Mouse (Mus musculus) ovary, postnatal 14 days (tissue): ENCODE measurements around the gene Rnase2b.
A peak's percentile ranks its signal among the peaks of the same experiment; 100 is the strongest.
"Not testable (repeated sequence)": the region's sequence is repeated elsewhere in the genome, so short reads cannot be mapped to it uniquely, and the experiment has no call there.

Experiments used
- DNase-seq: peaks from one replicate; pipeline ENCODE4 v3.0.0; 2022; ENCODE audit warnings: low spot score

Rnase2b gene

GRCm38 (mm10) chr14:51152249-51152870 lies 9.7 kb upstream of the Rnase2b start:
- no peak for DNase-seq

- no peak for DNase-seq
These were observed 5.9 kb upstream of the Rnase2b start for GRCm38 (mm10) chr14:51156056-51156735.

DNA sequence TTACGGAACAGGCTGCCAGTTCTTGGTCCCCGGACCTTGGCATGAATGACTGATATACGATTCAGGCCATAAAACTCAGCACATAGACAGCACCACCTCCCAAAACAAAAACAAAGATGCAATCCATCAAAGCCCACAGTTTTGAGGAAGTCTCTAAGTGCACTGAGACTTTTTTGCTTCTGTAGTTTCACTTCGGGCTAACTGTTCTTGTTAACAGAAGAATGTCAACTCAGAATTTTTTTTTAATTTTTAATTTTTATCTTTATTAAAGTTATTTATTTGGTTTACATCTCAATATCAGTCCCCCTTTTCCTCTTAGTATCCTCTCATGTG lies 5.4 kb upstream of the Rnase2b start:
- no peak for DNase-seq

DNA sequence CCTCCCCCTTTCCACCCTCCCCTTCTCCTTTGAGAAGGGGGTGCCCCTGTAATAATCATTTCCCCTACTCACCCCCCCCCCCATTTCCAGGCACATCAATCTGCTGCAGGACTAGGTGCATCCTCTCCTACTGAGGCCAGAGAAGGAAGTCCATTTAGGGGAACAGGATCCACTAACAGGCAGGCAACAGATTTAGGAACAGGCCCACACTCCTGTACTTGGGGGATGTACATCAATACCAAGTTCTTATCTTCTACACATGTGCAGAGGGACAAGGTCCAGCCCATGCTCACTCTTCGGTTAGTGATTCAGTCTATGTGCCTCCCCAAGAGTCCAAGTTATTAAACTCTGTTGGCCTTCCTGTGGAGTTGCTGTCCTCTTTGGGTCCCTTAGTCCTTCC lies 5.0 kb upstream of the Rnase2b start:
- no peak for DNase-seq

DNA sequence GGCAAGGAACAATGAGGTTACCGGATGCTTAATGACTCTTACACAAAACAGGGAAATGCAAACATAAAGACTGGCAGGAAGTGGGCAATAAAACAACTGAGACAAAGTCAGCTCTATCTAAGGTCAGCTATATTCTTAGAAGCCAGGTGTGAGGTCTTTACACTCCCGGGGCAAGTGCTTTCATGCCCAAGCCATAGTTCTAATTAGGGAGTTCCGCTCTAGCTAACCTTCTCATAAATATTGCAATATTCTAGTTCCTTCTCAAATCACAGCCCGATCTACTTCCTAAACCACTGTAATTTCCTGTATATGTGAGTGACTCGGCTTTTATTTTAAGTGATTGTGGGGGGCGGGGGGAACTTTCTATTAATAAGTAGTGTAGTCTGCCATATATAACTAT lies 1.3 kb downstream of the Rnase2b start:
- not testable (repeated sequence) for DNase-seq

DNA sequence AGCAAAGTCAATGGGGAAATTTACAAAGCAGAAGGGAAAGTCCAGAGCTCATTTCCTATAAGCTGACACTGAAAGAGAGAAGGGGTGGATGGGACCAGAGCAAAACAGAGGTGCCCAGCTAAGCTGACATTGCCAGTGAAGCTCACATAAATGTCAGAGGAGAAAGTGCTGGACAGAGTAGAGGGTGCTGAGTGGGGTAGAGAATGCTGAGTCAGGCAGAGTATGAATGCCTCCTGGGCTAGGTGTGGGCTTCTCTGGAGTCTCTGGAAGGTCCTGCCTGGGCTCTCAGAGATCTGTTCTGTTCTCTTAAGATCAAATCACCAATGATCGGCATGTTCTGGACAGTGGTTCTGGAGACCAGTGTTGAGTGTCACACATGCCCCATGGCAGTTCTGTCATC lies 3.4 kb downstream of the Rnase2b start:
- DNase-seq = no peak

DNA sequence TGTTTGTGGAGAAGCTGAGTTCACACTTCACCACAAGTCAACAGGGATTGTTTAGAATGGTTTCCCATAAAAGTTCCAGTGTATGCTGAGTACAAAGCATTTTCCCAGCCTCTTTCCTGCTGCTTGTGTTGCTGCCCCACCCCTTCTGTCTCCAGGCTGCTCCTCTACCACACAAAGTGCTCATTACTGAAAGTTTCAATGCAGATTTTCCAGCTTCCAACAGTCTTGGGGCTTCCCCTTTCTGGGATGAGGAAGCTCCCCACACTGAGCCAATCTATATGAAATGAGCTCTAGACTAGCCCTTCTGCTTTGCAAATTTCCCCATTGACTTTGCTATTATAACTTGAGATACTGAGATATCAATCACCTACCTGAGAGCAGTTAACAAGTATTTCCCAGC lies 4.0 kb downstream of the Rnase2b start:
- no peak for DNase-seq

DNA sequence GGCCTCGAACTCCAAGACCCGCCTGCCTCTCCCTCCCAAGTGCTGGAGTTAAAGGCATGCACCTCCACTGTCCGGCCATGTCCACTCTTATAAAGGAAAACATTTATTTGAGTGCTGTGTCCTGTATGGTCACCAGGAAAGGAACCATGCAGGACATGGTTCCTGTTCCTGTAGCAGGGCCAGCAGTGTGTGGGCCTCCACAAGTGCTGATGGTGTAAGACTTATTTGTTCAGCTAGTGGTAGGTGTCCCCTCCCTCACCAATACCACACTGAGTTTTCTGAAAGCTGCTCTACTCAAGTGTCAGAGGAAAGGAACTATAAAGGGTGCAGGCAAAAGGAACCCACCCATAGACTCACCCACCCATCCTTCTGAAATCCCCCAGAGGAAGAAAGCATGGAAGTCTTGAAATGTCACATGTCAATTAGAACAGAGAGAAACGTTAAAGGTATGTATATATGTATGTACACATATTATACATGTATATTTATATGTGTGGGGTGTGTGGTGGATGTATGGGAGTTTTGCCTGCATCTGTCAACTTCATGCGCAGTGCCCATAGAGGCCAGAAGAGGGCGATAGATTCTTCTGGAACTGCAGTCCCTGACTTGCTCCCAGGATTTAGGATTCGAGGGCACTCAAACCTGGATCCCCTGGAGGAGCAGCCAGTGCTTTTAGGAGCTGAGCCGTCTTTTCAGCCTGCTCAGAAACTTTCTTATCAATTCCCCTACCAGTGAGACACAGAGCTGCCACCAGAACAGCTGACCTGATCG lies 10.2 kb downstream of the Rnase2b start:
- peak; percentile 18 for DNase-seq

GRCm38 (mm10) chr14:51172947-51173346 lies 10.9 kb downstream of the Rnase2b start:
- DNase-seq = not testable (repeated sequence)

GRCm38 (mm10) chr14:51173843-51174242 lies 11.8 kb downstream of the Rnase2b start:
- DNase-seq = no peak

GRCm38 (mm10) chr14:51181051-51181450 lies 19.0 kb downstream of the Rnase2b start:
- not testable (repeated sequence) for DNase-seq

- DNase-seq = no peak
These were observed 33.6 kb downstream of the Rnase2b start for GRCm38 (mm10) chr14:51195681-51196080.

DNA sequence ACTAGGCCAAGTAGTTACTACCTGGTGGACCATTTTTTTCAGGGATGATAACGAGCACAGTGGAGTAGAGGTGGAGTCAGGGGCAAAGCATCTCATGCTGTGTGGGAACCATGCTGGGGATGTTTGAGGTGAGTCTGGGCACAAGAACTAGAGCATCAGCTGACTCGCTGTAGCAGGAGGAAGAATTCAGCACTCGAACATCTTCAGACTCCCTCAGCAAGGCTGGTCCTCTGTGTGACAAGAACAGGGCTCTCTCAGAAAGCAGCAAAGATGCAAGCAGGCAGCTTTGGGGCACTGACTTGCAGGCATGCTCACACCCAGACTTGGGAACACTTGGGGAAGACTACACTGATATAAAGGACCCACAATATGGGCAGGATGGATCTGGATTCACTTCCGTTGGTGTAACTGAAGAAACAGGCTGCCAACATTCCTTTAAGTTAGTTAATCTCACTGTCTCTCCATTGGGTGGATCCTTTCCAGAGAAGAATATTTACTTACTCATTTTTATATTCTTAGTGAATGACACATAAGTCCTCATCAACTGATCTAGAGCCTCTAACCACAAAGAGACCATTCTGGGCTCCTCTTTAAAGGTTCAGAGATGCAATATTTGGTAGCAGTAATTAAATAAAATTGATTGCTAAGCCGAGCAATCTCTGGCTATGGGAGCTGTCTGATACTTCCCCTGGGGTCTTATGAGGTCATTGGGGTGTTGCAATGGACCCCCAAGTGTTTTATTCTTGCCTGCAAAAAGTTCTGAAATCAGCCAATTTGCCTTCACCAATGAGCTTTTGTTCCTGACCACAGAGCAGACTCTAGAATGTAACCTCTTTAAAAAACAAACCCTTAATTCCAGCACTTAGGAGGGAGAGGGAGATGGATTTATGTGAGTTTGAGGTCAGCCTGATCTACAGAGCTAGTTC lies 37.3 kb downstream of the Rnase2b start, which contains the start of gene Ang2:
TSS of gene Ang2 (minus strand) at position 51 of the 926 bp plus-strand sequence.
- no peak for DNase-seq

GRCm38 (mm10) chr14:51200054-51200453 lies 38.0 kb downstream of the Rnase2b start:
- no peak for DNase-seq

DNA sequence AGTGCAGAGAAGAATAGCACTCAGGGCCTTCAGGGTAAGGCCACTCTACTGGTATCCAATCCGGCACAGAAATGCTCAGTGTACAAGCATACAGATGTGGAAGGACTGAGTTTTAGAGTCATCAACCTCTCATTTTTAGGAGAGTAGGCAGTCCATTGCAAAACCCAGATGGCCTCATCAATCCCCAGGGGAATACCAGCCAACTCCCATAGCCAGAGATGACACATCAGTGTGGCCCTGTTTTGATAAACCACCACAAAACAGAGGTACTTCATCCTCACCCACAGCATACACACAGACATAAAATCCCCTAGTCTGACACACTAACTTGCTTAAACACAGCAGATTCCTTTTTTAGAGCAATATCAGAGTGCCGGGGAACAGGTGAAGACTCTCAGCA lies 38.4 kb downstream of the Rnase2b start:
- no peak for DNase-seq

- DNase-seq = no peak
These were observed 41.1 kb downstream of the Rnase2b start, which contains the start of gene Ear14 for GRCm38 (mm10) chr14:51203115-51203514. Gene Ear14 (plus strand): TSS chr14:51203391.
